Mouse (Mus musculus): ENCODE data around the gene 2810408A11Rik.

- TF ChIP-seq MYB (IDR thresholded peaks at IDR 0.05; ENCODE audit: low read depth, low read length) (no peak), USF2 (IDR thresholded peaks at IDR 0.05; ENCODE audit: borderline replicate concordance in 1 of 2, insufficient read depth in 1 of 2, low read depth in 1 of 2, low read length in 2 of 2) (no peak), USF1 (IDR thresholded peaks at IDR 0.05; ENCODE audit: low read depth, low read length) (no peak), POLR2AphosphoS5 (IDR thresholded peaks at IDR 0.05; ENCODE audit: borderline replicate concordance, low read depth, low read length) (no peak), POLR2A (IDR thresholded peaks at IDR 0.05; ENCODE audit: control insufficient read depth in 1 of 2, insufficient read depth in 1 of 2, low read depth in 1 of 2, low read length in 2 of 2, poor library complexity in 1 of 2) (no peak), CTCF (IDR thresholded peaks at IDR 0.05 in 2 of 3, conservative IDR thresholded peaks at IDR 0.05 in 1 of 3; ENCODE audit: control insufficient read depth in 1 of 3, insufficient read depth in 1 of 3, low read depth in 2 of 3, low read length in 3 of 3, poor library complexity in 1 of 3, severe bottlenecking in 1 of 3) (no peak), CHD1 (IDR thresholded peaks at IDR 0.05; ENCODE audit: low read depth, low read length) (no peak), MEF2A (IDR thresholded peaks at IDR 0.05; ENCODE audit: extremely low read depth, insufficient replicate concordance, low read depth, low read length, poor library complexity, severe bottlenecking) (no peak), MYC (IDR thresholded peaks at IDR 0.05; ENCODE audit: low read depth, low read length) (no peak)
Observed at GRCm38 (mm10) chr11:69865561-69865960, 35.2 kb downstream of the 2810408A11Rik start.
